Mouse (Mus musculus) erythroblast, embryonic 14.5 days (primary cell): ENCODE results near the gene Pskh1.
A peak's percentile ranks its signal among the peaks of the same experiment; 100 is the strongest.

Experiments
- GATA1 ChIP-seq: IDR thresholded peaks from 2 replicates; pipeline ENCODE4 v1.6.1; 2012; ENCODE audit warnings: low read length, inconsistent platforms, mixed read lengths
- TAL1 ChIP-seq: IDR thresholded peaks from 3 replicates; pipeline ENCODE4 v1.6.1; 2012; ENCODE audit warnings: low read length, inconsistent platforms, mixed read lengths

GRCm38 (mm10) chr8:105866364-105867029 lies 33.7 kb upstream of the Pskh1 start:
- TF ChIP-seq TAL1, result peak; percentile 37; the same call in 1 of the 3 replicates
- no peak for TF ChIP-seq GATA1
